Mouse (Mus musculus): ENCODE data around the gene Gm10491. TPM values are rescaled to one million over a fixed set of nuclear protein-coding genes. Genes with fewer than 3 reads are reported as not detected.
"Not testable (repeated sequence)": the region's sequence is repeated elsewhere in the genome, so short reads cannot be mapped to it uniquely, and the experiment has no call there.

Gm10491 gene
- total and polyA plus RNA-seq, 2 experiments = not detected

GRCm38 (mm10) chrX:7919601-7920383 is 12.2 kb upstream of the Gm10491 start, which contains the start of gene Pcsk1n:
Pcsk1n (plus strand) TSS chrX:7919822.
- no peak for TF ChIP-seq POLR2A (IDR thresholded peaks at IDR 0.05; ENCODE audit: extremely low read depth, insufficient read depth, low read length)
- no peak for TF ChIP-seq CTCF (IDR thresholded peaks at IDR 0.05; ENCODE audit: low read depth, low read length)
- 20% methylated on average over 27 of the region's 40 CpGs for WGBS
- peaks cover 13% of the 10 kb centered on the region for H3K27me3 ChIP-seq (ENCODE audit: control insufficient read depth, insufficient read depth, low read length)

GRCm38 (mm10) chrX:7917960-7918359 is 10.3 kb upstream of the Gm10491 start:
- not testable (repeated sequence) for H3K27ac ChIP-seq (replicated peaks; ENCODE audit: insufficient read depth, low read depth, low read length); H3K4me1 ChIP-seq (ENCODE audit: control insufficient read depth, insufficient read depth, low read length); DNase-seq (ENCODE audit: extremely low read depth, low read depth, low spot score); H3K9ac ChIP-seq (ENCODE audit: low read depth, low read length); H3K79me2 ChIP-seq (ENCODE audit: control insufficient read depth, insufficient read depth, low read length); H3K36me3 ChIP-seq (ENCODE audit: control insufficient read depth, insufficient read depth, low read length); H3K4me3 ChIP-seq (ENCODE audit: insufficient read depth, low read depth, low read length)
- peaks cover 11% of the 10 kb centered on the region for H3K27me3 ChIP-seq (ENCODE audit: control insufficient read depth, insufficient read depth, low read length)
- 73% methylated on average over 6 of the region's 6 CpGs for WGBS

More at GRCm38 (mm10) chrX:7919601-7920383, 12.2 kb upstream of the Gm10491 start, which contains the start of gene Pcsk1n:
- no peak for DNase-seq (ENCODE audit: extremely low read depth, low read depth, low spot score)
- Histone ChIP-seq H3K36me3 (ENCODE audit: control insufficient read depth, insufficient read depth, low read length) (no peaks in the 10 kb centered on the region), H3K4me1 (ENCODE audit: control insufficient read depth, insufficient read depth, low read length) (no peaks in the 10 kb centered on the region), H3K4me3 (ENCODE audit: insufficient read depth, low read depth, low read length) (no peak within 1 kb of the TSS), H3K79me2 (ENCODE audit: control insufficient read depth, insufficient read depth, low read length) (no peaks in the 10 kb centered on the region), H3K9ac (ENCODE audit: low read depth, low read length) (no peak within 1 kb of the TSS), H3K27ac (replicated peaks; ENCODE audit: insufficient read depth, low read depth, low read length) (no peak within 1 kb of the TSS)

GRCm38 (mm10) chrX:7915669-7916068 is 8.0 kb upstream of the Gm10491 start:
- H3K36me3 ChIP-seq (ENCODE audit: control insufficient read depth, insufficient read depth, low read length); H3K27me3 ChIP-seq (ENCODE audit: control insufficient read depth, insufficient read depth, low read length); H3K9ac ChIP-seq (ENCODE audit: low read depth, low read length); H3K27ac ChIP-seq (replicated peaks; ENCODE audit: insufficient read depth, low read depth, low read length); H3K79me2 ChIP-seq (ENCODE audit: control insufficient read depth, insufficient read depth, low read length); H3K4me3 ChIP-seq (ENCODE audit: insufficient read depth, low read depth, low read length); H3K4me1 ChIP-seq (ENCODE audit: control insufficient read depth, insufficient read depth, low read length); DNase-seq (ENCODE audit: extremely low read depth, low read depth, low spot score): not testable (repeated sequence)
- 7% methylated on average over 3 of the region's 3 CpGs for WGBS
- TF ChIP-seq CTCF (IDR thresholded peaks at IDR 0.05; ENCODE audit: low read depth, low read length) = peak; percentile 22; the same call in 1 of the 2 replicates

GRCm38 (mm10) chrX:7910473-7910872 is 2.8 kb upstream of the Gm10491 start:
- Histone ChIP-seq H3K27ac (replicated peaks; ENCODE audit: insufficient read depth, low read depth, low read length) (no peak overlapping the region), H3K4me1 (ENCODE audit: control insufficient read depth, insufficient read depth, low read length) (peaks cover 7% of the 10 kb centered on the region; the same call in 1 of the 2 replicates), H3K27me3 (ENCODE audit: control insufficient read depth, insufficient read depth, low read length) (no peaks in the 10 kb centered on the region), H3K9ac (ENCODE audit: low read depth, low read length) (no peak overlapping the region), H3K4me3 (ENCODE audit: insufficient read depth, low read depth, low read length) (no peak overlapping the region), H3K79me2 (ENCODE audit: control insufficient read depth, insufficient read depth, low read length) (no peaks in the 10 kb centered on the region), H3K36me3 (ENCODE audit: control insufficient read depth, insufficient read depth, low read length) (no peaks in the 10 kb centered on the region; the same call in 1 of the 2 replicates)
- 49% methylated on average over 6 of the region's 6 CpGs for WGBS
- TF ChIP-seq POLR2A (IDR thresholded peaks at IDR 0.05; ENCODE audit: extremely low read depth, insufficient read depth, low read length) = no peak
- TF ChIP-seq CTCF (IDR thresholded peaks at IDR 0.05; ENCODE audit: low read depth, low read length) = peak; percentile 18; the same call in 1 of the 2 replicates
- DNase-seq (ENCODE audit: extremely low read depth, low read depth, low spot score) = no peak

GRCm38 (mm10) chrX:7909242-7909641 is 1.6 kb upstream of the Gm10491 start, which contains the start of gene Gm10490:
Gm10490 (plus strand) TSS chrX:7909542.
- not testable (repeated sequence) for H3K79me2 ChIP-seq (ENCODE audit: control insufficient read depth, insufficient read depth, low read length); H3K27me3 ChIP-seq (ENCODE audit: control insufficient read depth, insufficient read depth, low read length); H3K4me1 ChIP-seq (ENCODE audit: control insufficient read depth, insufficient read depth, low read length); DNase-seq (ENCODE audit: extremely low read depth, low read depth, low spot score); H3K4me3 ChIP-seq (ENCODE audit: insufficient read depth, low read depth, low read length); H3K36me3 ChIP-seq (ENCODE audit: control insufficient read depth, insufficient read depth, low read length); H3K9ac ChIP-seq (ENCODE audit: low read depth, low read length); H3K27ac ChIP-seq (replicated peaks; ENCODE audit: insufficient read depth, low read depth, low read length)
- WGBS = 93% methylated on average over 4 of the region's 4 CpGs

- Histone ChIP-seq H3K9ac (ENCODE audit: low read depth, low read length) (no peak overlapping the region), H3K36me3 (ENCODE audit: control insufficient read depth, insufficient read depth, low read length) (peaks cover 1% of the 10 kb centered on the region; the same call in 1 of the 2 replicates), H3K27ac (replicated peaks; ENCODE audit: insufficient read depth, low read depth, low read length) (no peak overlapping the region), H3K27me3 (ENCODE audit: control insufficient read depth, insufficient read depth, low read length) (no peaks in the 10 kb centered on the region), H3K79me2 (ENCODE audit: control insufficient read depth, insufficient read depth, low read length) (peaks cover 2% of the 10 kb centered on the region; the same call in 1 of the 2 replicates), H3K4me1 (ENCODE audit: control insufficient read depth, insufficient read depth, low read length) (no peaks in the 10 kb centered on the region), H3K4me3 (ENCODE audit: insufficient read depth, low read depth, low read length) (no peak overlapping the region)
- TF ChIP-seq POLR2A (IDR thresholded peaks at IDR 0.05; ENCODE audit: extremely low read depth, insufficient read depth, low read length) (no peak), CTCF (IDR thresholded peaks at IDR 0.05; ENCODE audit: low read depth, low read length) (no peak)
- DNase-seq (ENCODE audit: extremely low read depth, low read depth, low spot score) = no peak
- WGBS = 94% methylated on average over 5 of the region's 5 CpGs
Observed at GRCm38 (mm10) chrX:7904441-7904840, 3.2 kb downstream of the Gm10491 start.

All from liver, adult 2 months (tissue).